Mouse (Mus musculus): Measurements from ENCODE around the gene Ccp110. TPM values are rescaled to one million over a fixed set of nuclear protein-coding genes. Genes with fewer than 3 reads are reported as not detected.

The Ccp110 gene
- total and polyA plus RNA-seq, 3 experiments, result 10.4 to 12.3 TPM; not detected in 1

- Histone ChIP-seq H3K9me3 (replicated peaks; ENCODE audit: insufficient read depth, low read length) (no peaks in the 10 kb centered on the region), H3K79me2 (ENCODE audit: control insufficient read depth, insufficient read depth, low read length, poor library complexity) (peaks cover 6% of the 10 kb centered on the region), H3K9ac (ENCODE audit: control insufficient read depth, low read depth, low read length, poor library complexity, severe bottlenecking) (no peak overlapping the region), H3K4me1 (ENCODE audit: control insufficient read depth in 1 of 2, insufficient read depth in 2 of 2, low read length in 2 of 2) (peaks cover 4 to 22% of the 10 kb centered on the region in 2 experiments), H3K36me3 (ENCODE audit: control insufficient read depth in 1 of 2, insufficient read depth in 2 of 2, low read length in 2 of 2) (peaks cover 0 to 25% of the 10 kb centered on the region in 2 experiments; a peak in 2 of 4 replicates), H3K27me3 (ENCODE audit: control insufficient read depth in 1 of 2, insufficient read depth in 2 of 2, low read length in 2 of 2) (no peaks in the 10 kb centered on the region), H3K4me3 (ENCODE audit: control insufficient read depth in 1 of 2, insufficient read depth in 1 of 2, low read depth in 2 of 2, low read length in 2 of 2) (no peak overlapping the region), H3K27ac (ENCODE audit: control insufficient read depth, low read depth, low read length) (no peak overlapping the region)
- DNase-seq (ENCODE audit: low read depth, low spot score), result no peak
- no peak for TF ChIP-seq ELF1 (IDR thresholded peaks at IDR 0.05; ENCODE audit: low read depth, low read length)
- no peak for TF ChIP-seq NELFE (IDR thresholded peaks at IDR 0.05; ENCODE audit: low read depth, low read length)
- TF ChIP-seq ETS1 (IDR thresholded peaks at IDR 0.05; ENCODE audit: low read depth, low read length), result no peak
- TF ChIP-seq MEF2A (IDR thresholded peaks at IDR 0.05; ENCODE audit: extremely low read depth, insufficient replicate concordance, low read depth, low read length, poor library complexity, severe bottlenecking), result no peak
- TF ChIP-seq BHLHE40 (IDR thresholded peaks at IDR 0.05; ENCODE audit: borderline replicate concordance, low read depth, low read length), result no peak
- no peak for TF ChIP-seq MAFK (IDR thresholded peaks at IDR 0.05; ENCODE audit: borderline replicate concordance, low read depth, low read length)
- TF ChIP-seq MAZ (IDR thresholded peaks at IDR 0.05; ENCODE audit: low read depth, low read length), result no peak
- TF ChIP-seq E2F4 (IDR thresholded peaks at IDR 0.05; ENCODE audit: borderline replicate concordance, low read depth, low read length), result no peak
- TF ChIP-seq USF2 (IDR thresholded peaks at IDR 0.05; ENCODE audit: borderline replicate concordance in 1 of 2, insufficient read depth in 1 of 2, low read depth in 1 of 2, low read length in 2 of 2), result no peak
These were observed 9.2 kb upstream of the Ccp110 start for GRCm38 (mm10) chr7:118703144-118703561.

GRCm38 (mm10) chr7:118704001-118704850, 8.1 kb upstream of the Ccp110 start:
- Histone ChIP-seq H3K9ac (ENCODE audit: control insufficient read depth, low read depth, low read length, poor library complexity, severe bottlenecking) (no peak overlapping the region; the same call in 1 of the 2 replicates), H3K27me3 (ENCODE audit: control insufficient read depth in 1 of 2, insufficient read depth in 2 of 2, low read length in 2 of 2) (no peaks in the 10 kb centered on the region), H3K4me3 (ENCODE audit: control insufficient read depth in 1 of 2, insufficient read depth in 1 of 2, low read depth in 2 of 2, low read length in 2 of 2) (peak overlapping the region; percentile 65 to 74), H3K79me2 (ENCODE audit: control insufficient read depth, insufficient read depth, low read length, poor library complexity) (peaks cover 6% of the 10 kb centered on the region), H3K27ac (ENCODE audit: control insufficient read depth, low read depth, low read length) (peak overlapping the region; percentile 57), H3K36me3 (ENCODE audit: control insufficient read depth in 1 of 2, insufficient read depth in 2 of 2, low read length in 2 of 2) (peaks cover 0 to 25% of the 10 kb centered on the region in 2 experiments; a peak in 2 of 4 replicates), H3K4me1 (ENCODE audit: control insufficient read depth in 1 of 2, insufficient read depth in 2 of 2, low read length in 2 of 2) (peaks cover 4 to 22% of the 10 kb centered on the region in 2 experiments), H3K9me3 (replicated peaks; ENCODE audit: insufficient read depth, low read length) (no peaks in the 10 kb centered on the region)
- DNase-seq (ENCODE audit: low read depth, low spot score), result peak; percentile 64
- no peak for TF ChIP-seq POLR2AphosphoS2 (IDR thresholded peaks at IDR 0.05; ENCODE audit: low read length)
- TF ChIP-seq GATA1 (IDR thresholded peaks at IDR 0.05; ENCODE audit: low read depth, low read length), result peak; percentile 18; the same call in 1 of the 2 replicates

Data from MEL (cell line).